Mouse (Mus musculus) macrophage (primary cell): ENCODE data around the gene Tmed4. TPM values are rescaled to one million over a fixed set of nuclear protein-coding genes. Genes with fewer than 3 reads are reported as not detected.
A peak's percentile ranks its signal among the peaks of the same experiment; 100 is the strongest.

Experiments
- H3K27ac ChIP-seq: fragments of 350-480 bp; formaldehyde crosslinking; 2 replicates; pipeline ENCODE4 v1.9.0; 2021
- H3K36me3 ChIP-seq: fragments of 350-480 bp; formaldehyde crosslinking; 2 replicates; pipeline ENCODE4 v1.9.0; 2021; ENCODE audit errors: inconsistent target
- H3K4me3 ChIP-seq: fragments of 350-480 bp; formaldehyde crosslinking; 2 replicates; pipeline ENCODE4 v1.9.0; 2021; ENCODE audit errors: inconsistent target
- H3K79me2 ChIP-seq: fragments of 350-480 bp; formaldehyde crosslinking; 2 replicates; pipeline ENCODE4 v1.9.0; 2021; ENCODE audit errors: inconsistent target
- WGBS: methylation state at CpG from one replicate; pipeline ENCODE4 v1.1.7; 2026; ENCODE audit warnings: inconsistent platforms; ENCODE audit not compliant: missing documents; 5-methylcytosine and 5-hydroxymethylcytosine counted together
- polyA plus RNA-seq: library from polyadenylated mRNA; stranded (reverse); fragments of 250-400 nt; gene quantifications from 3 replicates; pipeline ENCODE4 v1.2.4, GENCODE M21; 2018; ENCODE audit warnings: inconsistent platforms

Tmed4 gene
- polyA plus RNA-seq, 1 experiment from 2014 or later: 45.3 TPM

DNA sequence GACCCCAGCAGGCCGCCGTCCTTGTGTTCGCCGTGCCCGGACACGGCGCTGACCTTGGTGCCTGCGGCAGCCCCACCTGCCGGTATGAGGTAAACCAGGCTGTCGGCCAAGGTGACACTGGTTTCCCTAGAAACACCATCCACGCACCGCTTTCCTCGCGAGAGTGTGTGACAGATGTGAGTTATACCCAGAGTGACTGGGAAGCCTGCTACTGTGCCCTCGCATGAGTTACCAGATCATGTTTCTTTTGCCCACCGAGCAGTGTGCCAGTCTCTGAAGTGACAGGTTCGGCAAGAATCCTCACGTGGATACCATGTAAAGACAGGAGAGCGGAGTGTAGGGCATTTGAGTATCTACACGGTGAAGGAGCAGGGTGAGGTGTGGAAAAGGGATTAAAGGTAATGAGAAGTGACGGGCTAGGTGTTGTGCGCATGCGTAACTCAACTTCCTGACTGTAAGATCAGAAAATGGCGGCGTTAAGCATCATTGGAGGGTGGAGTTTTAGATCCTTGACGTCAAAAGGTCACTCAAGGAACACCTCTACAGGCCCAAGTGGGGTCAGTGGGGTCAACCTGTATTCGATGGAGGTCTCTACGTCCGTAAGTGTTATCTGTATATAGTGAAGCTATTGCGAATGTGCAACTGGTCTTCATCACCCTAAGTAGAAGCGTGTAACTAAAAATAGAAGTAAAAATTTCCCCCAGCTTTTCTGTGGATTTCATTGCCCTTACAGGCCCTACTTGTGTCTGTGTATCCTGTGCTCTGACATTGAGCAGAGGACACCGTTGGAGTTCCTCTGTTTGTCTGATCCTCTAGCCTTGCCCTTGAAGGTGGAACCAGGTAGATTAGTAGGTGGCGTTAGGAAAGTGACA is 17.7 kb upstream of the Tmed4 start:
- Histone ChIP-seq H3K27ac (peak overlapping the region; percentile 48), H3K79me2 (peaks cover 53% of the 10 kb centered on the region), H3K36me3 (peaks cover 4% of the 10 kb centered on the region; the same call in 1 of the 2 replicates), H3K4me3 (peak overlapping the region; percentile 69)
- WGBS: 17% methylated on average over 33 of the region's 33 CpGs

DNA sequence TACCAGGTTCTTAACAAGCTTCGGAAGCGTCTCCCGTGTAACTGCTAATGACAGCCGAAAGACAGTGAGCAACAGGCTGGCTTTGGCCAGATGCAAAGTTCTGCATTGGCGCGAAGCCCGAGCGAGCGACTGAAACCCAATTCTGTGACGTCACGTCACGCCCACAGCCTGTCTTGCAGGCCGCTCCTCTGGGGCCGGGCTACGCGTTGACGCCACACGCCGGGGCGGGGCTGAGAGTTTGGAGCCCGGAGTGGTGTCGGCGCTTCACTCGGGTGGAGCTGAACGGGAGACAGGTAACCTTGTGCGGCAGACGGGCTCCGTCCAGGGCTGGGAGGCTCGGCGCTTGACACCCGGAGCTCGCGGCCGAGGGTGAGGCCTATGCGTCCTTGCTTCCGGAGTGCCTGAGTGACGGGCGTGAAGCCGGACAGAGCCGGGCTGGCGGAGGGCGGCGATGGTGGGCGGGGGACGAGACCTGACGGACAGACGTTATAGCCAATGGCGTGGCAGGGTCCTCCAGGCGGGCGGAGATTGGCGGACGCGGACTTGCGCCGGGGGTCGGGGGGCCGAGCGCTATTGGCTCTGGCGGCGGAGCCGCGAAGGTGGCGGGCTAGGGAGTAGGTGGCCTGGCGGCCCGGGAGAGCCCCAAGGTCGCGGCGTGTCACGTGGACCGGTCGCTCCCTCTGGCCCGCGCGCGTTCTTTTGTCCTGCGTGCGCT is 16.9 kb upstream of the Tmed4 start, which contains the start of gene Ogdh:
Gene Ogdh (plus strand): TSS at position 233 of the 715 bp plus-strand sequence.
- Histone ChIP-seq H3K4me3 (peak within 1 kb of the TSS; percentile 69), H3K27ac (peak within 1 kb of the TSS; percentile 48), H3K79me2 (peaks cover 45% of the 10 kb centered on the region), H3K36me3 (no peaks in the 10 kb centered on the region; the same call in 1 of the 2 replicates)
- WGBS: under 1% methylated on average over 60 of the region's 77 CpGs

- H3K79me2 ChIP-seq: peaks cover 39% of the 10 kb centered on the region
- no peaks in the 10 kb centered on the region for H3K36me3 ChIP-seq
- peak overlapping the region; percentile 14; the same call in 1 of the 2 replicates for H3K27ac ChIP-seq
- H3K4me3 ChIP-seq: peak overlapping the region; percentile 22; the same call in 1 of the 2 replicates
- WGBS: 42% methylated on average over 2 of the region's 3 CpGs
These were observed 16.2 kb upstream of the Tmed4 start for GRCm38 (mm10) chr11:6290883-6291282.

DNA sequence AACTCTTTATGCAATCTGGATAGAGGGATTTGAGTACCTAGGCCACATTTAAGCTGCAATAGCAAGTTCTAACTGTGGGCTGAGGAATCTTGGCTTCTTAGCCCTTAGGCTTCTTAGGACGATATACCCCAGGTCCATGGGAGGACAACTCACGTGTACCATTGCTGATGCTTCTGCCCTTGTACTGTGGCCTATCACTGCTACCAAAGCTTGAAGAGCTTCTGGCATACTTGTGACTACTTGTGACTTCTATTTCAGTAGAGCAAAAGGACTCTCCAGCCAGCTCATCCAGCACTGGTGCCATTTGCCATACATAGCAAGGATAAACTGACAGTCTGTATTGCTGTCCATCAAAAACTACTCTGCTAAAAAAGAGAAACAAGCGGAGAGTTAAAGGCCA is 15.5 kb upstream of the Tmed4 start:
- 89% methylated on average over 3 of the region's 3 CpGs for WGBS
- no peak overlapping the region for H3K4me3 ChIP-seq
- no peak overlapping the region for H3K27ac ChIP-seq
- peaks cover 31% of the 10 kb centered on the region for H3K79me2 ChIP-seq
- no peaks in the 10 kb centered on the region for H3K36me3 ChIP-seq

GRCm38 (mm10) chr11:6282940-6283339 is 8.3 kb upstream of the Tmed4 start:
- 77% methylated on average over 3 of the region's 3 CpGs for WGBS
- Histone ChIP-seq H3K4me3 (no peak overlapping the region), H3K27ac (no peak overlapping the region)

GRCm38 (mm10) chr11:6276466-6276865 is 1.8 kb upstream of the Tmed4 start:
- 84% methylated on average over 3 of the region's 3 CpGs for WGBS
- H3K79me2 ChIP-seq: peaks cover 18% of the 10 kb centered on the region

More at GRCm38 (mm10) chr11:6282940-6283339, 8.3 kb upstream of the Tmed4 start:
- no peaks in the 10 kb centered on the region for H3K36me3 ChIP-seq
- no peaks in the 10 kb centered on the region for H3K79me2 ChIP-seq

GRCm38 (mm10) chr11:6275094-6275484 is 419 bp upstream of the Tmed4 start:
- H3K79me2 ChIP-seq: peaks cover 18% of the 10 kb centered on the region
- no peak overlapping the region for H3K27ac ChIP-seq
- H3K4me3 ChIP-seq: peak overlapping the region; percentile 100
- H3K36me3 ChIP-seq: peaks cover 16% of the 10 kb centered on the region
- 34% methylated on average over 7 of the region's 7 CpGs for WGBS

More at GRCm38 (mm10) chr11:6276466-6276865, 1.8 kb upstream of the Tmed4 start:
- no peak overlapping the region for H3K27ac ChIP-seq
- H3K36me3 ChIP-seq: peaks cover 7% of the 10 kb centered on the region
- no peak overlapping the region for H3K4me3 ChIP-seq

- H3K27ac ChIP-seq: no peak overlapping the region
- 16% methylated on average over 11 of the region's 11 CpGs for whole genome bisulfite sequencing
These were observed 1.1 kb downstream of the Tmed4 start for GRCm38 (mm10) chr11:6273607-6274006.

DNA sequence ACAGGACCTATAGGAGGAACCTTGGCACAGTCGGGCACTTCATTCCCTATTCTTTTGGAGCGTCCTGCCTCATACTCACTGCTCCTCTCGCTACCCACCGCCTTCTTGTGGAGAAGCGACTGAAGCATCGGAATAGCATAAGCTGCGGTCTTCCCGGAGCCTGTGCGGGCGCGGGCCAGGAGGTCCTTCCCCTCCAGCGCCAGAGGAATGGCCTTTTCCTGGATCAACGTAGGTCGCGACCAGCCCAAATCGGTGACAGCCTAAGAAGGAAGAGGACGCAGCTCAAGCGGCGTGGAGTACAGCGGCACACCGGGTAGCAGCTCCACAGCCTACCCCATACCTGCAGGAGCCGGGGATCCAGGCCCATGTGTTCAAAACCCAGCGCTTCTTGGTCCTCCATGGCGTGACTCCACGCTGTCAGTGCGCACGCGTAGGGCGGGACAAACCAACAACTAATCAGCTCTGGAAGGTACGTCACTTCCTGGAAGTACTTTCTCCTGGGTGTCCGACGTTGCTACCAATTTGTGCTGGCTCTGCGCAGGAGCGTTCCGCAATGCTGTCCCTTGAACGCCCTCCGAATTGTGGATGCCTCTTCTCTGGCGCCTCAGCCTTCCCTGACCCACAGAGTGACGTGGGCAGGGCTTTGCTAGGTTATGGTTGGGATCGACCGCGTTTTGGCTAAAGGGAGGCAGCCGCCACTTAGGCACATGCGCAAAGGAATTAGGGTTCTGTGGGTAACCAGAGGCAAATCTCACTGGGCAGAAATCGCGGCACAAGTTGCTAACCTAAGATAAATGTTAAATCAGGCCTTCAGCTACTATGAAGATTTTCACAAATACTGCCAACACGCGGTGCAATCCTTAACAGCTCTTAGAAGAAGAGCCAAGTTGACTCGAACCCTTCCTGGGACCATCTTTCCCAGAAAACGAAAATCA is 7.1 kb downstream of the Tmed4 start, which contains the start of gene Ddx56:
Gene Ddx56 (minus strand): TSS at position 453 of the 935 bp plus-strand sequence.
- H3K79me2 ChIP-seq: peaks cover 24% of the 10 kb centered on the region
- peaks cover 52% of the 10 kb centered on the region for H3K36me3 ChIP-seq
- 3% methylated on average over 50 of the region's 50 CpGs for WGBS

More at GRCm38 (mm10) chr11:6273607-6274006, 1.1 kb downstream of the Tmed4 start:
- H3K4me3 ChIP-seq: peak overlapping the region; percentile 100
- peaks cover 16% of the 10 kb centered on the region for H3K36me3 ChIP-seq
- peaks cover 18% of the 10 kb centered on the region for H3K79me2 ChIP-seq

DNA sequence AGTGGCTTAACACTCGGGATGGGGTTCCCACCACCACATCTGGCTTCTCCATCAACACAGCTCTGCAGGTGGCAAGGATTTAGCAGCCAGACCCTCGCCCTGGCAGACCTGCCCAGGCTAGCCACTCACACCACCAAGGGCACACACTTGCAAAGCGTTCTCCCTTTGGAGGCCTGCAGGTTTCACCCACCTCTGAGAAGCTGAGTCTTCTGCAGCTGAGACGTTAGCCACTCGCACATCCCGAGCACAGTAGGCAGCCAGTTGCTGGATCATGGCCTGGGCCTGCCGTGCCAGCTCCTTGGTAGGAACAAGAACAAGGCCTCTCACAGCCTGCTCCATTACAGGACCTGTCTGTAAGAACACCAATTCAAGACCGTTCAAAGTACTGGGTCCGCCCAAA is 8.0 kb downstream of the Tmed4 start:
- Histone ChIP-seq H3K27ac (peak overlapping the region; percentile 80; the same call in 1 of the 2 replicates), H3K79me2 (peaks cover 24% of the 10 kb centered on the region), H3K36me3 (peaks cover 54% of the 10 kb centered on the region), H3K4me3 (peak overlapping the region; percentile 100)
- WGBS: 76% methylated on average over 9 of the region's 9 CpGs

More for the DNA sequence above, 7.1 kb downstream of the Tmed4 start, which contains the start of gene Ddx56:
- Histone ChIP-seq H3K27ac (peak within 1 kb of the TSS; percentile 80), H3K4me3 (peak within 1 kb of the TSS; percentile 100)

GRCm38 (mm10) chr11:6261434-6262082 is 13.1 kb downstream of the Tmed4 start:
- Histone ChIP-seq H3K4me3 (no peak overlapping the region), H3K27ac (no peak overlapping the region)
- WGBS: 79% methylated on average over 10 of the region's 10 CpGs

DNA sequence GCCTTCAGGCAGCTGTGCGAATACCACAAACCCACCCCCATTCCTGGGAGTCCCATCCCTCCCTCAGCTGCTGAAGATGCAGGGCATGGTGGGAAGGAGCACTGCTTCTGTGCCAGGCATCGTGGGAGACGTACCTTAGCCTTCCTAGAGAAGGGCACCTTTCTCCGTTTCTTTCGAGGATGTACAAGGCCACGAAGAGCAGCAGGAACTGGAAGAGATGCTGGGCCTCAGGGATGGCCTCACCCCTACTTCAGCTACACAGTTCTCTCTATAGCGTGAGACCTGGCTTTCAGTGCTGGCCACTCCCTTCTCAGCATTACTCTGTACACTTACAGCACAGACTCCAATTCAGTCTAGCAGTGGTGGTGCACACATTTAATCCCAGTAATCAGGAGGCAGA is 15.3 kb downstream of the Tmed4 start:
- Histone ChIP-seq H3K79me2 (no peaks in the 10 kb centered on the region), H3K4me3 (no peak overlapping the region), H3K27ac (no peak overlapping the region), H3K36me3 (peaks cover 58% of the 10 kb centered on the region)
- 98% methylated on average over 7 of the region's 7 CpGs for WGBS

More at GRCm38 (mm10) chr11:6261434-6262082, 13.1 kb downstream of the Tmed4 start:
- peaks cover 14% of the 10 kb centered on the region for H3K79me2 ChIP-seq
- H3K36me3 ChIP-seq: peaks cover 76% of the 10 kb centered on the region

DNA sequence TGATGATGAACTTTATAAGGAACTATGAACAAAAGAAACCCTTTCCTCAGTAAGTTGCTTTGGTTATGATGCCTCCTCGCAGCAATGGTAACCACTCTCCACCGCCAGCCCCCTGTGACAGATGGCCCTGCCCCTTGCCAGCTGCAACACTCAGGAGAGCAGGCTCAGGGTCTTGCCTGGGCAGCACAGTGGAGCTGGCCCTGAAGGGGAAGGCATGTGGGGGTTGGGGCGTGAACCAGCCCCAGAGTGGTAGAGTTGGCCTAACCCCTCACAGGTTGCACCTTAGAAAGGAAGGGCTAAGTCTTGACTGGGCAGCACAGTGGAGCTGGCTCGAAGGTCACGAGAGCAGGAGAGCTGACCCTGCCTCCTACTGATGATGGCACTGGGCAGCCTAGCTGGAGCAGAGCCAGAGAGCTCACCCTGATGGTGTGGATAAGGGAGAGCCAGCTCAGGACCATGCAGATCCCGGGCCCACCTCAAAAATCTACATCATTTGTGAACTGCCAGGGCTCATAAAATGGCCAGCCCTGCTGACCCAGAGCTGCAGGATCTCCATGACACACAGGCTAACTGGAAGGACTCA is 18.1 kb downstream of the Tmed4 start:
- Histone ChIP-seq H3K79me2 (no peaks in the 10 kb centered on the region), H3K4me3 (no peak overlapping the region), H3K36me3 (peaks cover 32% of the 10 kb centered on the region), H3K27ac (no peak overlapping the region)
- 83% methylated on average over 4 of the region's 6 CpGs for WGBS
